Mouse (Mus musculus): ENCODE data around the gene Nek5. TPM values are rescaled to one million over a fixed set of nuclear protein-coding genes. Genes with fewer than 3 reads are reported as not detected.

Gene Nek5
- total RNA-seq, 2 experiments from 2014 or later: 0.66 TPM; not detected in 1

- intact Hi-C loops (cut with DNase I): loop anchor here (5.0 kb wide), 1 partner anchor 250 kb away; no protein-coding TSS in a partner anchor
- DNase-seq (ENCODE audit: extremely low spot score in 1 of 2, low spot score in 2 of 2): no peak
Measured at GRCm38 (mm10) chr8:22132062-22132461, 7.2 kb upstream of the Nek5 start.

GRCm38 (mm10) chr8:22107020-22107419, 17.8 kb downstream of the Nek5 start:
- intact Hi-C loops (cut with DNase I): no loop called here
- DNase-seq (ENCODE audit: extremely low spot score in 1 of 2, low spot score in 2 of 2): no peak

GRCm38 (mm10) chr8:22091568-22091967, 33.3 kb downstream of the Nek5 start:
- intact Hi-C loops (cut with DNase I): no loop called here
- peak in 1 of 2 experiments; percentile 17 for DNase-seq (ENCODE audit: extremely low spot score in 1 of 2, low spot score in 2 of 2)

- DNase-seq (ENCODE audit: extremely low spot score in 1 of 2, low spot score in 2 of 2): no peak
- intact Hi-C loops (cut with DNase I): no loop called here
Measured at GRCm38 (mm10) chr8:22089226-22089625, 35.6 kb downstream of the Nek5 start.

GRCm38 (mm10) chr8:22079313-22080007, 45.4 kb downstream of the Nek5 start:
- intact Hi-C loops (cut with DNase I): no loop called here
- no peak for DNase-seq (ENCODE audit: extremely low spot score in 1 of 2, low spot score in 2 of 2)

- DNase-seq (ENCODE audit: extremely low spot score in 1 of 2, low spot score in 2 of 2): no peak
- intact Hi-C loops (cut with DNase I): no loop called here
Measured at GRCm38 (mm10) chr8:22061126-22061525, 63.7 kb downstream of the Nek5 start.

- intact Hi-C loops (cut with DNase I): no loop called here
- peak; percentile 96 to 99 for DNase-seq (ENCODE audit: extremely low spot score in 1 of 2, low spot score in 2 of 2)
Measured at GRCm38 (mm10) chr8:22060446-22060889, 64.4 kb downstream of the Nek5 start, which contains the start of gene Alg11. TSS of gene Alg11 (plus strand) at chr8:22060721.

- intact Hi-C loops (cut with DNase I): no loop called here
- DNase-seq (ENCODE audit: extremely low spot score in 1 of 2, low spot score in 2 of 2): peak in 1 of 2 experiments; percentile 36
Measured at GRCm38 (mm10) chr8:22059821-22060445, 64.9 kb downstream of the Nek5 start, which contains the start of gene Atp7b. TSS of gene Atp7b (minus strand) at chr8:22060305.

- intact Hi-C loops (cut with DNase I): no loop called here
- no peak for DNase-seq (ENCODE audit: extremely low spot score in 1 of 2, low spot score in 2 of 2)
Measured at GRCm38 (mm10) chr8:22059153-22059738, 65.6 kb downstream of the Nek5 start.

GRCm38 (mm10) chr8:22058368-22058767, 66.5 kb downstream of the Nek5 start:
- intact Hi-C loops (cut with DNase I): no loop called here
- DNase-seq (ENCODE audit: extremely low spot score in 1 of 2, low spot score in 2 of 2): no peak

GRCm38 (mm10) chr8:22056850-22057249, 68.0 kb downstream of the Nek5 start:
- no peak for DNase-seq (ENCODE audit: extremely low spot score in 1 of 2, low spot score in 2 of 2)
- intact Hi-C loops (cut with DNase I): no loop called here

GRCm38 (mm10) chr8:22055492-22055877, 69.4 kb downstream of the Nek5 start:
- intact Hi-C loops (cut with DNase I): no loop called here
- no peak for DNase-seq (ENCODE audit: extremely low spot score in 1 of 2, low spot score in 2 of 2)

GRCm38 (mm10) chr8:22054674-22055491, 70.0 kb downstream of the Nek5 start:
- intact Hi-C loops (cut with DNase I): no loop called here
- DNase-seq (ENCODE audit: extremely low spot score in 1 of 2, low spot score in 2 of 2): no peak

GRCm38 (mm10) chr8:22047699-22048464, 77.0 kb downstream of the Nek5 start:
- DNase-seq (ENCODE audit: extremely low spot score in 1 of 2, low spot score in 2 of 2): peak in 1 of 2 experiments; percentile 44
- intact Hi-C loops (cut with DNase I): loop anchor here (5.0 kb wide), 1 partner anchor 56 kb away; no protein-coding TSS in a partner anchor

- no peak for DNase-seq (ENCODE audit: extremely low spot score in 1 of 2, low spot score in 2 of 2)
- intact Hi-C loops (cut with DNase I): no loop called here
Measured at GRCm38 (mm10) chr8:22043706-22044105, 81.1 kb downstream of the Nek5 start.

GRCm38 (mm10) chr8:22042515-22042914, 82.3 kb downstream of the Nek5 start:
- no peak for DNase-seq (ENCODE audit: extremely low spot score in 1 of 2, low spot score in 2 of 2)
- intact Hi-C loops (cut with DNase I): no loop called here

GRCm38 (mm10) chr8:22040153-22040509, 84.7 kb downstream of the Nek5 start:
- no peak for DNase-seq (ENCODE audit: extremely low spot score in 1 of 2, low spot score in 2 of 2)
- intact Hi-C loops (cut with DNase I): no loop called here

GRCm38 (mm10) chr8:22039468-22040152, 85.2 kb downstream of the Nek5 start:
- no peak for DNase-seq (ENCODE audit: extremely low spot score in 1 of 2, low spot score in 2 of 2)
- intact Hi-C loops (cut with DNase I): no loop called here
